Mouse (Mus musculus) naive thymus-derived CD4-positive, alpha-beta T cell, adult 5 months (primary cell): ENCODE results near the gene Pax3. TPM values are rescaled to one million over a fixed set of nuclear protein-coding genes. Genes with fewer than 3 reads are reported as not detected.

Experiments used
- polyA plus RNA-seq: library from polyadenylated mRNA; unstranded; fragments of 100-300 nt; shearing (Covaris generic); gene quantifications from one replicate; pipeline ENCODE4 v1.2.1, GENCODE M21; 2017

Gene Pax3
- 0.14 TPM for polyA plus RNA-seq

DNA sequence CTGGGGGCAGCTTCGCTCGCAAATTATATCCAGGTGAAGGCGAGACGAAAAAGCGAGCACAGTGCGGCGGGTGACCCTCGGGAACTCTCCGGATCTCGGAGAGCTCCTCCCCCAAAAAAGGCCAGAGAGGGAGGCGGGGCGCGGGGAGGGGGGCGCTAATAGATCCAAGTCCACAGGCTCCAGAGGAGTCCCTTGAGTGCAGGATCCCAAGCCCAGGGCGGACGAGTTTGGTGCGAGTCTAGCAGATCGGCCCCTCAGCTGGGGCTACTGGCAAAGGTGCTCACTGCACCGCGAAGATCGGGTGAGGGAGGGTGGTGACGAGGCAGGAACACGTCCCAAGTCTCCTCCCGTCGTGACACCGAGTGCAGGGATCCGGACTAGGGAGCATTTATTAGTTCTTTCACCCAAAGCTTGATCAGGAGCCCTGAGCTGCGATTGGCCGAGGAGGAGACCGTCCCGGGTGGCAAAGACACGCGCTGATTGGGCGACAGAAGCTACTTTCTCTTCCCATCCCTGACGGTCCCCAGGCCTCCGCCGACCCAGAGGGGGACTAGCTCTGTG, at the start of gene Pax3:
TSS of gene Pax3 (minus strand) at position 384 of the 561 bp plus-strand sequence.

Other genes with a start within 250 kb of the Pax3 start
- gene Sgpp2, start 113.2 kb upstream of the Pax3 start, polyA plus RNA-seq = 0.12 TPM